Mouse (Mus musculus) megakaryocyte, adult 5-6 weeks (primary cell): Measurements from ENCODE around the gene Otud7b. TPM values are rescaled to one million over a fixed set of nuclear protein-coding genes. Genes with fewer than 3 reads are reported as not detected.
A peak's percentile ranks its signal among the peaks of the same experiment; 100 is the strongest.

Experiments used
- ATAC-seq: 2 replicates; pipeline ENCODE4 v1.8.0; 2016; ENCODE audit warnings: mild to moderate bottlenecking, inconsistent platforms; ENCODE audit not compliant: poor library complexity, severe bottlenecking
- total RNA-seq, 2 experiments: library from RNA; stranded (forward) in 1 of 2; stranded (reverse) in 1 of 2; fragments of 153-499, 151-499 nt in 1 of 2; fragments of 221-1000, 200-1000 nt in 1 of 2; gene quantifications; 2 replicates each; pipeline versions ENCODE4 v1.2.3 to v1.2.4; 2015 to 2017

The Otud7b gene
- total RNA-seq, 2 experiments from 2014 or later, result 1.2 to 3.1 TPM

GRCm38 (mm10) chr3:96084146-96084755, 20.1 kb upstream of the Otud7b start:
- no peak for ATAC-seq

DNA sequence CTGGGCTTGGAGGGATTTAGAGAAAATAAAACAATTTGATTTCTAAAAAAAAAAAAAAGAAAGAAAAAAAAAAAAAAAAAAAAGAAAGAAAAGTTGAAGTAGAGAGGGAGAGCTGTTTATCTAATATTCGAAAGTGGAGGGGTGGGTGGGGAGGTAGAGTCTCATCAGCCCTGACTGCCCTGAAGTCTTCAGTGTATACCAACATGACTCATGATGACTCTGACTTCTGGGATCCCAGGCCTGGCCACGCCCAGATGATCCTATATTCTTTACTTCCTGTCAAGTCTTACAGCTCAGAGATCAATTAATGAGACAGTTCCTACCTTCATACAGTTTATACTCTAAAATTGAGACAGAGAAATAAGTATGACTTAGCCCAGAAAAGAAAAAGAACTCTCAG, 17.1 kb upstream of the Otud7b start:
- ATAC-seq, result no peak

DNA sequence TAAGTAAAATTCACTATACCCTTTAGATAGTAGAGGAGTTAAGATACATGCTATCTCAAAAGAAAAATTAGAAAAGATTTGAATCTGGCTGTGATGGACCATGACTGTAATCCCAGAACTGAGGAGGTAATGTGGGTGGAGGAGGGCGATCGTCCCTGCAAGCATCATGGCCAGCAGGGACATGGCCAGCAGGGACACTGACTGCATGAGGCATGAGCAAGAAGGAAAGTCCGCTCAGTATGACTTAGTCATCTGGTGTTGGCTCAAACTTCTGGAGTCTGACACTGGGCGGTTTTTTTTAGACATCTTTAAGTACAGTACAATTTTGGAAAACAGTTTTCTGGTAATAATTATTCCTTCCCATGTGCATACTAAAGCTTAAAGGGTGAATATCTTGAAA, 16.5 kb upstream of the Otud7b start:
- no peak for ATAC-seq

DNA sequence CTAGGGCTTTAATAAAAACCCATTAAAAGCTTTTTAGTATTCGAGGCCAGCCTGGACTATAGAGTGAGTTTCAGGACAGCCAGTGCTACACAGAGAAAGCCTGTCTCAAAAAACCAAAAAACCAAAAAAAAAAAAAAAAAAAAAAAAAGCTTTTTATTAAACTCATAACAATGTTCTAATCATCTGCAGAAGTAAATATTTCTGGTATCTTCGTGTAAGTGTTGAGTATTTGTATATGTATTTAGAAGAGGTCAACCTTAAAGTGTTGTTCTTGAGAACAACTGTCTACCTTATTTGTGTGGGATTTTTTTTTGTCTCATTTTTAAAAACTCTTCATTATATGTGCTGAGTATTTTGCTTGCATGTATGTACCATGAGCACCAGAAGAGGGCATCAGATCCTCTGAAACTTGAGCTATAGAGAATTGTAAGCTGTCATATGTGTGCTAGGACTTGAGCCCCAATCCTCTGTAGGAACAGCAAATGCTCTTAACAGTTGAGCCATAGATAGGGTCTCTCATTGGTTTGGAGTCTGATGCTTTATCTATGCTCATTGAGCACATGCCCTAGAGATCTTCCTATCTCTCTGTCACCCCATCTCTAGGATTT, 14.3 kb upstream of the Otud7b start:
- 0 out of 2 replicates have a peak, but pooled peaks have one; percentile 51 for ATAC-seq

- no peak for ATAC-seq
Measured at GRCm38 (mm10) chr3:96091146-96091545, 13.2 kb upstream of the Otud7b start.

DNA sequence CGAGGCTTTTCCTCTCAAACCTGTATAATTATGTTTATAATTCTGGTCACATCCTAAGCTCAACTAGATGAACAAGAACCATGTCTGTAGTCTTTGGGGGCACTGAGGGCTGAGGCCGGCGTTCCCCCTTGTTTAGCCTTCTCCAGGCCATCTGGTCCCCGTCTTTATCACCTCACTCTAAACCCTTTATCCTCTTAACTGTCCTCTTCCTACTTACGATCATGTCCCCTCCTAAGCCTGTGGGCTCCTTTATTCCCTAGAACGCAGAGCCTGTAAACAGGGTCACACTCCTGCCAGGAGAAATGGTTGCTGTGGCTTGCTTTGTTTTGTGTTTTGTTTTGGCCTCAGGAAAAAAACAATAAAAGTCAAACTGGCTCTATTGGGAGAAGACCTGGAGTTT, 12.4 kb upstream of the Otud7b start:
- no peak for ATAC-seq

DNA sequence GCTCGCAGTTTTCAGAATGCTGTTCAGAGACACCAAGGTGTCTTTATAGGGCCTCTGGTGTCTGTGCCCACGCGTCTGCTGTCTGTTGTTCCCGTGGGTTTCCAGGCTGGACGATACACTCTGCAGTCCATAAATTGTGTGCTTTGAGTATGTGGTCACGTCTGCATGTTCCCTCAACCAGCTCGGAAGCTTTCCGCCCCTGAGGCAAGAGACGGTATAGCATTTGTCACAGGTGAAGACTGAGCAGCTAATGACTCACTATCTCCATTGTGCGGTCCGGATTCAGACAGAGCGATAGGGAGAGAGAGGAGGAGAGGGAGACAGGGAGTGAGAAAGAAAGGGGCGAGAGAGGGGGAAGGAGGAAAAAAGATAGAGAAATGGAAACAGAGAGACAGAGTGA, 10.8 kb upstream of the Otud7b start:
- ATAC-seq, result no peak

- no peak for ATAC-seq
Measured at GRCm38 (mm10) chr3:96094203-96094602, 10.1 kb upstream of the Otud7b start.

- ATAC-seq, result peak; percentile 24; the same call in 1 of the 2 replicates
Measured at GRCm38 (mm10) chr3:96098168-96098567, 6.2 kb upstream of the Otud7b start.

- ATAC-seq, result peak; percentile 60
Measured at GRCm38 (mm10) chr3:96098616-96099267, 5.6 kb upstream of the Otud7b start.

- peak; percentile 20; the same call in 1 of the 2 replicates for ATAC-seq
Measured at GRCm38 (mm10) chr3:96102100-96102872, 2.0 kb upstream of the Otud7b start.

DNA sequence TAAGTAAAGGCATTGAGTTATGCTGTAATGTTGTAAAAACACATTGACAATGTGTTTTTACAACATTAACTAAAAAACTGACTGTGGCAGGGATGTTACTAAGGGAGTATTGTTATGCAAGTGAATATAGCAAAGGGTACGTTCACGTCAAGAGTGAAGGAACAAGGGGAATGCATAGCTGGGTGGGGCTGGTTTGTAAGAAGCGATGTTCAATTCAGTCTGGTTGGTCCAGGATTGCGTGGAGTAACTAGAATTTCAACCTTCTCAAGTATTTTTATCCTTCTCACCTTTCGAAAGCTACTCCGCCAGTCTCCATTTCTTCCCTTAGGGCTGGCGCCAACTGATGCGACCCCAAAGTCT, 446 bp upstream of the Otud7b start:
- no peak for ATAC-seq

DNA sequence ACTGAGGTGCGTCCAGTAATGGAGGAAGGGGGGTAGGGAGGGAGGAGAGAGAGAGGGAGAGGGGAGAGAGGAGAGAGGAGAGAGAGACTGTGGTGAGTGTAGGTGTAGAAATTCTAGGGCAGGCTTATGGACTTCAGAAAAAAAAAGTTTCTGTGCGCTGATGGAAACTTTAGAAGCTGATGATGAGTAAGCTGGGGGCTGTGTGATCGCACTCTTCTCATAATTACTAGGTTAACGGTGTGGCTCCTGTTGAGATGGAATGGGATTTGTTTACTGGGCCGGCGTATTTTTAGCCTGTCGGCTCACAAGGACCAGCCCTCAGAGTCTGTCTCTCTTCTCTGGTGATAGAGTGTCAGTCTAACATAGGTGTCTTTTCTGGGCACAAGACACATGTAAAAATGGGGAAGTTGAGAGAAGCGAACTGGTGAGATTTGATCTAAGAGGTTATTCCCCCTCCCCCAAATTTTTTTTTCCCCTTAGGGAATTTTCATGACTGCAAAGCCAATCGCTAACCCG, 963 bp downstream of the Otud7b start:
- ATAC-seq, result peak; percentile 14; the same call in 1 of the 2 replicates

GRCm38 (mm10) chr3:96106151-96106550, 1.8 kb downstream of the Otud7b start:
- ATAC-seq, result no peak

GRCm38 (mm10) chr3:96108315-96108714, 4.0 kb downstream of the Otud7b start:
- ATAC-seq, result no peak

DNA sequence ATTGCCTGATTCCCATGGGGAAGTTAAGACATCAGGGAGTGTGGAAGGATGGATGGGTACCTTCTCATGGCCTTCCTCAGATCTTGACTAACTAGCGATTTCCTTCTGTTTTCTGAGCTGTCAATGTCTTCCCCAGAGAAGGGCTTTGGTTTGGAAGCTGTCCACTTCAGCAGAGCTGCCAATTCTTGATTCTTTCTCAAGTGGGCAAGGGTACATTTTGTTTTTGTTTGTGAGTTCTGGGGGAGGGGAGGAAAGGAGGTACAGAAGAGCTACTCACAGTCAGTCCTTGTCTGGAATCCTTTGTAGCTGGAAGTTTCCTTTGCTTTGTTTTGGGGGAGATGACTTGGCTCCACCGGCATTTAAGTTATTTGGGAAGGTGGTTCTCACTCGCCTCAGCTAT, 8.9 kb downstream of the Otud7b start:
- no peak for ATAC-seq

DNA sequence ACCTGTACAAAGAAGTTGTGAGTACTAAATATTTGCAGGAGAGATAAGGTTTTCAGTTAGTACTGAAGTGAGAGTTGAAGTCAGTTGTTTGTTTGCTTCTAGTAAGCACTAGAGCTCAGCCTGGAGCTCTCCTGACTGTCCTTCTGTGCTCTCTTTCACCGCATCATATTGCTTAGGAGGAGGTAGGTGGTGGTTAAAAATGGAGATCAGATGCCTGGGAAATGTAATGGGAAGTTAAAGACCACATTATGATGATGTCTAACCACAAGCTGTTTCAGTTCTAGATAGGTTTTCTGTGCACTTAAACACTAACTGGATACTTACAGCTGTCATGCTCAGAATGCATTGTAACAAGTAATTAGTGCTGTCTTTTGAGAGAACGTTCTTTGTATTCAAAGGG, 13.8 kb downstream of the Otud7b start:
- peak; percentile 43 for ATAC-seq

DNA sequence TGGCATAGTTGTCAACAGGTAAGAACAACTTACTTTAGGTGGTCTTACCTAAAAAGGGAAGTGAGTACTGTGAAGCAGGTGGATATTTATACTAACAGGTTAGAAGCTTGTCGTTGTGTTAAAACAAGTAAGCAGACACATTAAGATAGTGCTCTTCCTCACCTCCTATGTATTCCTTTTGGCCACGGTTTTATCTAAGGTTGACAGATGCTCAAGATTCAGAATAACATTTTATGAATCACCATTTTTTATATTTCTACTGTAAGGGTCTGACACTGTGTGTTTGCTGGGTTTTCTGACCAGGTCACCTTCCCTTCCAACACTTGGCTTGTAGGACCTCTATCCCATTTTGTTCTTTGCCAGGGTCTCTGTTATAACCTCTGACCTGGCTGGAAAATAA, 14.4 kb downstream of the Otud7b start:
- ATAC-seq, result no peak

- ATAC-seq, result no peak
Measured at GRCm38 (mm10) chr3:96124235-96124634, 19.9 kb downstream of the Otud7b start.

- ATAC-seq, result no peak
Measured at GRCm38 (mm10) chr3:96128128-96128527, 23.8 kb downstream of the Otud7b start.

- no peak for ATAC-seq
Measured at GRCm38 (mm10) chr3:96132478-96132877, 28.2 kb downstream of the Otud7b start.
